Mouse (Mus musculus) embryo, embryonic 11 days (tissue): ENCODE measurements around the gene Lamc1.

Experiments
- DNase-seq: peaks from one replicate; pipeline ENCODE4 v3.0.0-alpha.2; 2015

Lamc1 gene

GRCm38 (mm10) chr1:153296035-153296434, 36.6 kb downstream of the Lamc1 start:
- no peak for DNase-seq

- no peak for DNase-seq
Measured at GRCm38 (mm10) chr1:153292892-153293291, 39.7 kb downstream of the Lamc1 start.

- no peak for DNase-seq
Measured at GRCm38 (mm10) chr1:153292202-153292601, 40.4 kb downstream of the Lamc1 start.

DNA sequence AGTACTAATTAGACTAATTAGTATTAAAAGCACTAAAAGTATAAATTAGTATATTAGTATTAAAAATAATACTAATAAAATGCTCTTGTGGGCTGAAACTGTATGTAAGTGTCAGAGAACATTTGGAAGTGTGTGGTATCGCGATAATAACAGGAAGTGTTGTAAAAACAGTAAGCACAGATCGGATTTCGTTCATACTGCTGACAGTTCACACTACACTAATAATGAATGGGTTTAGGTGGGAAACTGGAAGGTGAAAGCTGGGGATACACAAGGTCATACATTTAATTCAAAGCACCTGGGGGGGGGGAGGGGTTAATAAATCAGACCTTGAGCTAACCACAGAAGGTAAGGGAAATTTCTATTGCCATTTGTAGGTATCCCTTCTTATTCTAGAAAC, 41.2 kb downstream of the Lamc1 start:
- no peak for DNase-seq

GRCm38 (mm10) chr1:153288010-153288409, 44.6 kb downstream of the Lamc1 start:
- DNase-seq, result no peak

DNA sequence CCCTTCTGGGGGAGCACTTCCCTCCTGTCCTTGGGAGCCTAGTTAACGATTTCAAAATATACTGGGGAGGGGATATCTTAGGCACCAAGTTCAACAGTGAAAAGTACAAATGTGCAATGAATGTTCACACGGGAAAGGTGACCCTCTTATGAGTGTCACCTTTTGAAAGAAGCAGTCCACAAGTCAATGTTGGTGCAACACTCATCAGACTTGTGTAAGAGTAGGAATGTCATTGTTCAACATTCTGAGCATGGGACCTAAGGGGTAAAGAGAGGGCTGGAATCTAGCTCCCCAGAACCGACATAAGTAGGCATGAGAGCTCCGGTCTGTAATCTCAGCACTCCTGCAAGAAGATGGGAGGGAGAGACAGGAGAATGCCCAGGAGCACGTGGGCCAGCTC, 45.1 kb downstream of the Lamc1 start:
- DNase-seq, result no peak

GRCm38 (mm10) chr1:153286216-153286615, 46.4 kb downstream of the Lamc1 start:
- no peak for DNase-seq

DNA sequence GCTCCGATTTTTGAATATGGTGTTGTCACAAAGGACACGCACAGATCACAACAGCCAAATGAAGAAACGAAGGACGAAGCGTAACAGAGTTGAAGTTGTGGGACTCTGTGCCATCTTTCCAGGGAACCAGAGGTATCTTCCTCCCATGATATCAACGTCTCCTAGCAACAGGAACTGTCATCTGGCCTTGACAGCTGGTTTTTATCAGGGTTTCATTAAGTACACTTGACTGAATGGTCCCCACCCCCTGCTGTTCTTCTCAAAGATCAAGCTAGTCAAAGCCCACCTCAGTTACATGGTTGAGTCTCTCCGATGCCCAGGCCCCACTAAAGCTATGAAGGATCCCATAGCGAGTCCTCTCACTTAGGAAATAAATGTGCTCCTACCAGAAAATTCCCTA, 47.4 kb downstream of the Lamc1 start:
- no peak for DNase-seq

DNA sequence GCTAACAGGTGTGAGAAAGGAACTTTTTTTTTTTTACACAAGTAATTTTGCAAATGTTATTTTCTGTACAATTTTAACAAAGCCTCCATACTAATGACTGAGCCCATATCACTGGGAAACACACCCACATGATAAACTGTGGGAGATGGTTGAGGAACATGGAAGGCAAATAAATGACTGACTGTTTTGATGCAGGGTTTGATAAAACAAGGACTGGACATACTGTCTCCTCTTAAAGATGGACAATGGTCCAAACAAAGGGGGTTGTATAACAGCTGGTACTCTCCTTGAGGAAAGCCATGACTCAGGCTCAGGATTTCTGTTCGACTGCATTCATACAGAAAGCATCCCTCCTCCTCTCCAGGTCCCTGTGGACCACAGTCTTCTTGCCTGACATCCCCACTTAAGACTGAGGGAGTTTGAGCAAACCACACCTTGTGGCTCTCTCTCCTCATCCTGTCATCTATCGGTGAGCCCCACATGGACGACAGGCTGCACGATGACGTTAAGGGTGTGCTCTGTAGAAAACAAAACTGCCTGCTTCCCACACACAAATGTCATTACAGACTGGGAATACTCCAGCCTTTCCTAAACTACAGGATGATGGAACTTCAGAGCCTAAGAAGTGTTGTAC, 50.1 kb downstream of the Lamc1 start:
- no peak for DNase-seq

- no peak for DNase-seq
Measured at GRCm38 (mm10) chr1:153281483-153281882, 51.1 kb downstream of the Lamc1 start.

- DNase-seq, result no peak
Measured at GRCm38 (mm10) chr1:153280411-153280810, 52.2 kb downstream of the Lamc1 start.

DNA sequence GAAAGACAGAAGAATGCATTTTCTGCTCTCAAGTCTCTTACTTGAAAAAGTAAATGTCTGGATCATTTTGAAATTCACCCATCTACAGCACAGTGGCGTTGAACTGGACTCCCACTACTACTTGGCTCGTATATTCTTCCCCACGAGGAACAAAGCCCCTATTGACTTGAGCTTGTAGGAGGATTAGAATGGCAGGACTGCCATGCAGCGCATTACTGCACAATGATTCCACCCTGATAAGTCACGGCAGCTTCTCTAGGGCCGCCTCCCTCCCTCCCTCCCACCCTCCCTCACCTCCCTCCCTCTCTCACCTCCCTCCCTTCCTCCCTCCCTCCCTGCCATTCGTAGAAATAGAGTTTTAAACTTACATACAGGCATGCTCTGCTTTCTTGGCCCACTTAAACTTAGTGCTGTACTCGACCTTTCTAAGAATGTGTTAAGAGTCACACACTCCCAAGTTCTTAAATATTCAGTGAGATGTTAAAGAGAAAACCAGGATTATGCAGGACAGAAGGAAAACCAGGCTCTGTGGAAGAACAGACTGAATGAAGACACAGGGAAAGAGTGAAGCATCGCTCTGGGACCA, 54.5 kb downstream of the Lamc1 start:
- DNase-seq, result no peak

GRCm38 (mm10) chr1:153275466-153275865, 57.1 kb downstream of the Lamc1 start:
- no peak for DNase-seq

GRCm38 (mm10) chr1:153274611-153275010, 58.0 kb downstream of the Lamc1 start:
- DNase-seq, result no peak

GRCm38 (mm10) chr1:153273657-153274056, 58.9 kb downstream of the Lamc1 start:
- no peak for DNase-seq

DNA sequence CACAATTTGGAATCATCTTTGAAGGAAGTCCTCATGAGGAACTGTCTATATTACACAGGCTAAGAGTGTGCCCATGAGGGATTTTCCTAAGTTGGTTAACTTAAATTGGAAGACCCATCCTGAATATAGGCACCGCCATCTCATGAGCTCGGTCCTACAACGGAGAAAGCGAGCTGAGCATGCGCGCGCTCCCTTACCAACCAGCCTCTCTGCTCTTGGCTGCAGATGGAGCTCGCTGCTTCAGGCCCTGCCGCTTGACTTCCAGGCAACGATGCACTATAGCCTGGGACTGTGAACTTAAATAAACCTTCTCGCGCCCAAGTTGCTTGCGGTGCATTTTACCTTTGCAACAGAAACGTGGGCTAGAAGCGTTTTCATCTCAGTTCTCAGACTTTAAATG, 61.8 kb downstream of the Lamc1 start:
- DNase-seq, result no peak

DNA sequence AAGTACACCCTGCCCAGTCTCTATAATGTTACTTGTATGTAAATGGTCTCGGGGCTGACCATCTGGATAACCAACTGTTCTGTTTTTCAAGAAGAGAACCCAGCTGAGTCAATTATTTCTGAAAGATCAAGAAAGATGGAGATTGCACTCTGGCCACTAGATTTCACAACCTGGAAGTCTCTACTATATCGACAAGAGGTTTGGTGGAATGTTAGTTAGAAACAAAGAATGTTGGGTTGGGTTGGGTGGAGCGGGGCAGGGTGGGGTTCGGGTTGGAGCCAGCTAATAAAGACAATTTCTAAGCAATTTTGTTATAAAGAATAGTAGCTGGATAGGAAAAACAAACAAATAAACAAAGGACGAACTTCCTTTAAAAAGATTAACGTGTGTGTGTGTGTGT, 62.9 kb downstream of the Lamc1 start:
- no peak for DNase-seq

DNA sequence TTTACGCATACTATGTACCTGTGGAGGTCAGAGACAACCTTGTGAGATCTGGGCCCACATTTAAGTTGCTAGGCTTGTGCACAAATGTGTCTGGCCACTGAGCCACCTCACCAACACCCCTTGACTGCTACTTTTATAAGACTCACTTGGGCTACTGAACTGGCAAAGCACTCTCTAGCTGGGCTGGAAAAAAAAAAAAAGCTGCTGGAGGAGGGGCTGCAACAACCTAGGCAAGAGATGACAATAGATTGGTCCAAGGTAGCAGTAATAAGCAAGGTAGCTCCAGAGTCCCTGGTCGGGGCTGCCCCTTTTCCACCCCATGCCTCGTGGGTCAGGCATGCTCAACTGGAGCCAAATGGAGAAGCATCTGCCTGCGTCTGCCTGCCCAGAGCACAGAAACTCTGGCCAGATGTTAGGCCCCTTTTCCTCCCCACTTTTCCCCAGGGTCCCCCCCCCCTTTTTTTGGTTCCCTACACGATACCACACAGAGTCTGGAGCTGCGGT, 63.7 kb downstream of the Lamc1 start:
- DNase-seq, result no peak

GRCm38 (mm10) chr1:153268306-153268705, 64.3 kb downstream of the Lamc1 start:
- no peak for DNase-seq

GRCm38 (mm10) chr1:153267730-153268129, 64.9 kb downstream of the Lamc1 start:
- no peak for DNase-seq

DNA sequence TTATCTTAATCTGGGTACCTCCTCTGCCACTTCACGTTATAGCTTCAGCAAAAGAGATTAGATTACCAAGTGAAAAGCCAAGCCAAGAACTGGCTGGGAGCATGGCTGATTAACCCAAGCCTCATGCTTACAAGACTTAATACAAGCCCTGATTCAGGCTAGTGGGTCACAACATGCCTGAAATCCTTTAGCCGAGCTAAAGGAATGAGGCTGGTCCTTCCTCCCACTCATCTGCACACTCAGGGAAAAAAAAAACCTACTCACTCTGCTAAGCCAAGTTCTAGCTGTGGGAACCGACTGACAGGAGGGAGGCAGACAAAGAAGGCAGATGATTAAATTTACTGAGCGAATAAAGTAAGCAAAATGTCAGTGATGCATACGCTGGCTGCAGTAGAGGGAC, 65.7 kb downstream of the Lamc1 start:
- DNase-seq, result no peak

- no peak for DNase-seq
Measured at GRCm38 (mm10) chr1:153265579-153265978, 67.0 kb downstream of the Lamc1 start.

GRCm38 (mm10) chr1:153265066-153265465, 67.5 kb downstream of the Lamc1 start:
- DNase-seq, result no peak

GRCm38 (mm10) chr1:153259752-153260300, 72.8 kb downstream of the Lamc1 start:
- no peak for DNase-seq
